Mouse (Mus musculus): ENCODE results near the gene Cuta.
"Not testable (repeated sequence)": the region's sequence is repeated elsewhere in the genome, so short reads cannot be mapped to it uniquely, and the experiment has no call there.

The Cuta gene

GRCm38 (mm10) chr17:26939178-26939972 lies at the start of gene Cuta:
Cuta (minus strand) TSS chr17:26939569.
- in situ Hi-C loops (cut with MboI; ENCODE audit: low sequenced_read_pairs): no loop called here

GRCm38 (mm10) chr17:26985503-26986179 lies 46.3 kb upstream of the Cuta start:
- in situ Hi-C loops (cut with MboI; ENCODE audit: low sequenced_read_pairs): no loop called here

- in situ Hi-C loops (cut with MboI; ENCODE audit: low sequenced_read_pairs): no loop called here
Observed at GRCm38 (mm10) chr17:26983382-26983781, 44.0 kb upstream of the Cuta start.

- in situ Hi-C loops (cut with MboI; ENCODE audit: low sequenced_read_pairs): no loop called here
Observed at GRCm38 (mm10) chr17:26981050-26981449, 41.7 kb upstream of the Cuta start.

GRCm38 (mm10) chr17:26979426-26979825 lies 40.1 kb upstream of the Cuta start:
- in situ Hi-C loops (cut with MboI; ENCODE audit: low sequenced_read_pairs): no loop called here

- in situ Hi-C loops (cut with MboI; ENCODE audit: low sequenced_read_pairs): not testable (repeated sequence)
Observed at GRCm38 (mm10) chr17:26977354-26977753, 38.0 kb upstream of the Cuta start.

GRCm38 (mm10) chr17:26975415-26975814 lies 36.0 kb upstream of the Cuta start:
- in situ Hi-C loops (cut with MboI; ENCODE audit: low sequenced_read_pairs): no loop called here

- in situ Hi-C loops (cut with MboI; ENCODE audit: low sequenced_read_pairs): no loop called here
Observed at GRCm38 (mm10) chr17:26974547-26974946, 35.2 kb upstream of the Cuta start.

- in situ Hi-C loops (cut with MboI; ENCODE audit: low sequenced_read_pairs): no loop called here
Observed at GRCm38 (mm10) chr17:26972703-26973574, 33.6 kb upstream of the Cuta start, which contains the start of gene Zbtb9. Zbtb9 (plus strand) TSS chr17:26973167.

GRCm38 (mm10) chr17:26972107-26972506 lies 32.7 kb upstream of the Cuta start:
- in situ Hi-C loops (cut with MboI; ENCODE audit: low sequenced_read_pairs): no loop called here

GRCm38 (mm10) chr17:26971247-26971905 lies 32.0 kb upstream of the Cuta start:
- in situ Hi-C loops (cut with MboI; ENCODE audit: low sequenced_read_pairs): no loop called here

GRCm38 (mm10) chr17:26970221-26970620 lies 30.9 kb upstream of the Cuta start:
- in situ Hi-C loops (cut with MboI; ENCODE audit: low sequenced_read_pairs): no loop called here

GRCm38 (mm10) chr17:26969257-26969656 lies 29.9 kb upstream of the Cuta start:
- in situ Hi-C loops (cut with MboI; ENCODE audit: low sequenced_read_pairs): no loop called here

GRCm38 (mm10) chr17:26968200-26968611 lies 28.8 kb upstream of the Cuta start:
- in situ Hi-C loops (cut with MboI; ENCODE audit: low sequenced_read_pairs): no loop called here

- in situ Hi-C loops (cut with MboI; ENCODE audit: low sequenced_read_pairs): no loop called here
Observed at GRCm38 (mm10) chr17:26967477-26967876, 28.1 kb upstream of the Cuta start.

GRCm38 (mm10) chr17:26966993-26967392 lies 27.6 kb upstream of the Cuta start:
- in situ Hi-C loops (cut with MboI; ENCODE audit: low sequenced_read_pairs): no loop called here

- in situ Hi-C loops (cut with MboI; ENCODE audit: low sequenced_read_pairs): no loop called here
Observed at GRCm38 (mm10) chr17:26961572-26962240, 22.3 kb upstream of the Cuta start.

GRCm38 (mm10) chr17:26959815-26960214 lies 20.4 kb upstream of the Cuta start:
- in situ Hi-C loops (cut with MboI; ENCODE audit: low sequenced_read_pairs): no loop called here

- in situ Hi-C loops (cut with MboI; ENCODE audit: low sequenced_read_pairs): no loop called here
Observed at GRCm38 (mm10) chr17:26958880-26959279, 19.5 kb upstream of the Cuta start.

GRCm38 (mm10) chr17:26957872-26958271 lies 18.5 kb upstream of the Cuta start:
- in situ Hi-C loops (cut with MboI; ENCODE audit: low sequenced_read_pairs): no loop called here

Data from CH12F3 (cell line).